Mouse (Mus musculus): Measurements from ENCODE around the gene Atxn10. TPM values are rescaled to one million over a fixed set of nuclear protein-coding genes. Genes with fewer than 3 reads are reported as not detected.
"Not testable (repeated sequence)": the region's sequence is repeated elsewhere in the genome, so short reads cannot be mapped to it uniquely, and the experiment has no call there.

Gene Atxn10
- polyA plus RNA-seq, 1 experiment from 2014 or later: 343 TPM

DNA sequence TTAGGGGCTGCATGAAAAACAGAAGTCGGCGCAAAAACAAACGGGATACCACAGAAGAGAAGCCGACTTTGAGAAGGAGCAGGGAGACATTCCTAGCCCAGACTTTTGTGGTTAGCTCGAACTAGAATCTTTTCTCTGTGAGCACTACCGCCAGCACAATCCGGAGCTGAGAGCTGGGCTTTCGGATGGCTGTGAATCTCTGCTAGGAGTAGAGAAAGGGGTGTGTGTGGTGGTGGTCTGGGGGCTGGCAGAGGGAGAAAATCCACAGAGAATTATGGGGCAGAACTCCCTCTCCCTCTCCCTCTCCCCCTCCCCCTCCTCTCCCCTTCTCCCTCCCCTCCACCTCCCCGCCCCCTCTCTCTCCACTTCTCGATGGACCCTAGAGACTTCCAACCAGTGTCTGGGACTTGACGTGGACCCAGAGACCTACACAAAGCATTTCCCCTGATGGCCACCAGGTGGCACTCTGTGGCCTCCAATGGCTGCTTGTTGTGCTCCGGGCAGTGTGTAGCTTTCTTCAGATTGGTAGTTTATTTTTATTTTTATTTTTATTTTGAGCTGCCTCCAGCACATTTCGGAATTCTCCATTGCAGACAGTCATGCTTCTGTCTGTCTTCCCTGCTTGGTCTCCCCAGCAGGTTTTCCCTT, 20.5 kb upstream of the Atxn10 start:
- H3K27ac ChIP-seq: 0 out of 2 replicates have a peak overlapping the region, but pooled peaks have one; percentile 7
- peak overlapping the region; percentile 18; the same call in 1 of the 2 replicates for H3K4me2 ChIP-seq
- no peak for ATAC-seq (ENCODE audit: insufficient number of reproducible peaks, insufficient read depth, low FRiP score, low TSS enrichment, low read depth)
- H3K27me3 ChIP-seq: peaks cover 10% of the 10 kb centered on the region
- H3K9ac ChIP-seq: no peak overlapping the region
- 0 out of 2 replicates have a peak, but pooled peaks cover 7% of the 10 kb centered on the region for H3K4me1 ChIP-seq
- no peaks in the 10 kb centered on the region for H3K36me3 ChIP-seq
- no peaks in the 10 kb centered on the region for H3K9me3 ChIP-seq
- H3K4me3 ChIP-seq: no peak overlapping the region
- WGBS: 29% methylated on average over 12 of the region's 13 CpGs

DNA sequence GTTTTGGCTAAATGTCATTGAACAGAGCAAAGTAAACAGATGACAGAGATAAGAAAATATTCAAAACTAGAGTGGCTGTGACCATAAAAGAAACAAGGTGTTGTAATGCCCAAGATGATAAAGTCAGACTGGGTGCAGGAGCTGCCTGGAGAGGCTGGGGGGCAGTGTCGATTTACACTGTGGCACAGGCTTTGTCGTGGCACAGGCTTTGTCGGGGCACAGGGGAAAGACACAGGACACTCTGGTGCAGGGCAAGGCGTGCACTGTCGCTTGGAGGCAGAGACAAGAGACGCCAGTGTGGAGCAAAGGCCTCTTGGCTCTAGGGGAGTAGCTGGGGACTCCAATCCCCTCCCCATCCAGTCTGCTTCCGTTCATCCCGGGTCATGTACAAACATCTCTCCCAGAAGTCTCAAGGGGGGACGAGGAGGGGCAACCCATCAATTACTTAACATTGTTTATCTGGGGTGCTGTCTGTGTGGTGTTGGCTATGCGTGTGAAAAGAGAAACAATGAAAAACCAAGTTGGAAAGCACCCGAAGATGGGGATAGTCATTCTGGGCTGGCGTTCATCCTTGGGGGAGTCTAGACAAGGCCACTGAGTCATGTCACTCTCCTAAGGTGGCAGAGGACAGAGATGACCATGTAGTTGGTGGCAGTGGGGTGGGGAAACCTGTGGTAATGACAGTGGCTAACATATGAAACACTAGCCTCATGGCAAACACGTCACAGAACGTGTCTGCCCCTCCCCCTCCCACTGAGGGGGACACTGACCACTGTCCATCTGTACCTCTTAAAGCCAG, 19.5 kb upstream of the Atxn10 start:
- H3K4me1 ChIP-seq: 0 out of 2 replicates have a peak, but pooled peaks cover 7% of the 10 kb centered on the region
- 53% methylated on average over 14 of the region's 14 CpGs for WGBS

DNA sequence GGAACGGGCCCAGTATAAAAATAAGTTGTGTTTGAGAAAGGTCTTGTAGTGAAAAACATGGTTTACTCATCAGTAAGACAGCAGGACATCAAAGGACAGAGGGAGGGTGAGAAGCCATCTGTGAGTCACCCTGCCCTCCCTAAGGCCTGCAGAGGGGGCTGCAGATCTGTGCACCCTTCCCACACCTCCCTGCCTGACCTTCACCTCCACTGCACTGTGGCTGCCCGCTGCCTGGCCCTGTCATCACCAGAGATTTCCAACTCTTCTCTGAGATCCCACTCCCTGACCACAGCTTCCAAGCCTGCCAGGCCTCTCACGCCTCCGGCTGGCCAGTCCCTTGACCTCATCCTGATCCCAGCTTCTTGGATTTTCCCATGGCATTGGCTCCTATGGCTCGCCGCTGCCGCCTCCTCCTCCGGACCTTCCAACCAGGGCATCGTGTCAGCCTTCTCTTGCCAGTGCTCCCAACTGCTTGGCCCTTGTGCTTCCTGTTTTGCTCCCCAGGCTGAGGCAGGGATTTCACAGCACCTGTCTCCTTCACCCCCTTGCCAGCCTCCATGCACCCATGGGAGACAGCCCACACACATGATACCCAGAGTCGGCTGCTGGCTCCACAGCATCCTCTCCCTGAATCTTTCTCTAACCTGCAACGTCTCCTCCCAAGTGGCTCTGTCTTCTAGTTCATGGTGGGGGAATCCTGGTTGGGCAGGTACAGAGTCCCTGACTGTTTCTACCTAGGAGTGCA, 15.9 kb upstream of the Atxn10 start:
- Histone ChIP-seq H3K4me3 (no peak overlapping the region), H3K27me3 (peaks cover 10% of the 10 kb centered on the region), H3K9ac (no peak overlapping the region), H3K27ac (no peak overlapping the region), H3K4me1 (0 out of 2 replicates have a peak, but pooled peaks cover 4% of the 10 kb centered on the region), H3K36me3 (no peaks in the 10 kb centered on the region), H3K4me2 (no peak overlapping the region), H3K9me3 (no peaks in the 10 kb centered on the region)
- 70% methylated on average over 11 of the region's 11 CpGs for WGBS
- ATAC-seq (ENCODE audit: insufficient number of reproducible peaks, insufficient read depth, low FRiP score, low TSS enrichment, low read depth): no peak

More for the DNA sequence above, 19.5 kb upstream of the Atxn10 start:
- H3K9me3 ChIP-seq: no peaks in the 10 kb centered on the region
- H3K36me3 ChIP-seq: no peaks in the 10 kb centered on the region
- no peak overlapping the region for H3K4me2 ChIP-seq
- no peak for ATAC-seq (ENCODE audit: insufficient number of reproducible peaks, insufficient read depth, low FRiP score, low TSS enrichment, low read depth)
- H3K27ac ChIP-seq: no peak overlapping the region
- no peak overlapping the region for H3K9ac ChIP-seq
- H3K27me3 ChIP-seq: peaks cover 10% of the 10 kb centered on the region
- H3K4me3 ChIP-seq: no peak overlapping the region

DNA sequence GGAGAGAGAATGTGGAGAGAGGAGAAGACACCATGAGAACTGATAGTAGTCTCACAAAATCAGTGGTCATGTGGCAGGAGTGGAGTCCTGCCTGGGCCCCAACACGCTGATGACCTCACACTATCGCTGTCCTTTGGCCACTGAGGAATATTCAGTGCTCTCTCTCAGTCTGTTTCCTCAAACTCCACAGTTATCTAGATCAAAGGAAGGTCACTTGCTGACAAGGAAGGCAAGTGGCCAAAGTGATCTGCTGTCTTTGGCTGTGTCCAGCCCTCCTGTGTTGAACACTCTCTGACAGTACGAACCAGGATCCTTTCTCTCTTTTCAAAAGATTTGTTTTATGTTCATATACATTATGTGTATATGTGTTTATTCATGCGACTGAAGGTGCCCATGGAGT, 12.8 kb upstream of the Atxn10 start:
- WGBS: 90% methylated on average over 4 of the region's 4 CpGs
- no peak for ATAC-seq (ENCODE audit: insufficient number of reproducible peaks, insufficient read depth, low FRiP score, low TSS enrichment, low read depth)
- no peaks in the 10 kb centered on the region for H3K9me3 ChIP-seq
- H3K36me3 ChIP-seq: no peaks in the 10 kb centered on the region
- H3K4me3 ChIP-seq: no peak overlapping the region
- H3K27ac ChIP-seq: no peak overlapping the region
- H3K4me1 ChIP-seq: no peaks in the 10 kb centered on the region
- H3K9ac ChIP-seq: no peak overlapping the region
- no peak overlapping the region for H3K4me2 ChIP-seq
- H3K27me3 ChIP-seq: no peaks in the 10 kb centered on the region

DNA sequence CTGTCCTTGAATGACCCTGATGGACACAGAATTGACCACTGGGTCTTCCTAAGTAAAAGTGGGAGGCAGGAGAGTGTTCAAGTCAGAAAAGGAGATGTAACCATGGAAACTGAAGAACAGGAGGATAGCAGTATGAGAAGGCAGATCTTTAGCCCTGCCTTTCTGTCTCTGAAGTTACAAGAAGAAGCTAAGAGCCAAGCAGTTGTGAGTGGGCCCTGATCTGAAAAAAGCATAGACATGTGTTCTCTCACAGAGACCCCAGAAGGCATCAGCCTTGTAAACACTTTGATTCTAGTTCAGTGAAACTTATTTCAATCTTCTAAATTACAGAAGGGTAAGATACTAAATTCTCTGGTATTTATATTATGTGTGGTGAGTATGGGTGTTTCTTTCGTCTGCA, 11.6 kb upstream of the Atxn10 start:
- no peaks in the 10 kb centered on the region for H3K27me3 ChIP-seq
- no peaks in the 10 kb centered on the region for H3K4me1 ChIP-seq
- no peaks in the 10 kb centered on the region for H3K36me3 ChIP-seq
- WGBS: 96% methylated on average over 1 of the region's 1 CpGs
- no peaks in the 10 kb centered on the region for H3K9me3 ChIP-seq
- no peak overlapping the region for H3K9ac ChIP-seq
- H3K4me2 ChIP-seq: no peak overlapping the region
- H3K4me3 ChIP-seq: no peak overlapping the region
- no peak overlapping the region for H3K27ac ChIP-seq
- no peak for ATAC-seq (ENCODE audit: insufficient number of reproducible peaks, insufficient read depth, low FRiP score, low TSS enrichment, low read depth)

DNA sequence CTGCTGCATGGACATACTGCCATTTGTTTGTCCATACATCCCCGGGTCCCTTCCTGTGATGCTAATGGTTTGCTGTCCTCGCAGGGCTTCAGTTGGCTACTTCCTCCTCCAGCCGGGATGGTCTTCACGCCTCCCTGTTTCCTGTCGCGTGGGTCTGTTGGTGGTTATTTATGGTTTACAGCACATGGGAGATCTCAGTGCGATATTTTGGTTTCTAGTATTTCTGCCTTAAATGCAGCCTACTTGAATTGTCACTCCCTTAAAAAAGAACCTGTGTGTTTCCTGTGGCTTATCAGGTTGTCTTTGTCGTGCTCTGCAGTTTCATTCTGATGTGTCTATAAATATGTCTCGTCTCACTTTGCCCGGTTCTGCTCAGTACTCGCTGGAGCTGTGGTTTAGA, 8.2 kb upstream of the Atxn10 start:
- Histone ChIP-seq H3K36me3 (no peaks in the 10 kb centered on the region), H3K27ac (no peak overlapping the region), H3K4me1 (no peaks in the 10 kb centered on the region), H3K27me3 (no peaks in the 10 kb centered on the region), H3K9me3 (no peaks in the 10 kb centered on the region), H3K9ac (no peak overlapping the region), H3K4me3 (no peak overlapping the region), H3K4me2 (no peak overlapping the region)
- no peak for ATAC-seq (ENCODE audit: insufficient number of reproducible peaks, insufficient read depth, low FRiP score, low TSS enrichment, low read depth)
- WGBS: 60% methylated on average over 11 of the region's 11 CpGs

DNA sequence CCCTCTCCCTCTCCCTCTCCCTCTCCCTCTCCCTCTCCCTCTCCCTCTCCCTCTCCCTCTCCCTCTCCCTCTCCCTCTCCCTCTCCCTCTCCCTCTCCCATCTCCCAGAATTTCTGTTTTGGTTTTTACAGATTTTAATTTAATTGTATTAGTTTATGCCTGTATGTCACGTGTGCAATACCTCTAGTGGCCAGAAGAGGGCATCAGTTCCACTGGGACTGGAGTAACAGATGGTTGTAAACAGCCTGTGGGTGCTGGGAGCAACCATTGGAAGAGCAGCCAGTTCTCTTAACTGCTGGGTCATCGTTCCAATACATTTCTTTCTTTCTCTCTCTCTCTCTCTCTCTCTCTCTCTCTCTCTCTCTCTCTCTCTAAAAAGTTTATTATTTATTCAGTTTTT, 7.6 kb upstream of the Atxn10 start:
- not testable (repeated sequence) for H3K36me3 ChIP-seq; H3K4me1 ChIP-seq; H3K27ac ChIP-seq; H3K4me3 ChIP-seq; ATAC-seq (ENCODE audit: insufficient number of reproducible peaks, insufficient read depth, low FRiP score, low TSS enrichment, low read depth); H3K27me3 ChIP-seq; H3K9ac ChIP-seq; H3K9me3 ChIP-seq; H3K4me2 ChIP-seq
- 87% methylated on average over 2 of the region's 2 CpGs for WGBS

DNA sequence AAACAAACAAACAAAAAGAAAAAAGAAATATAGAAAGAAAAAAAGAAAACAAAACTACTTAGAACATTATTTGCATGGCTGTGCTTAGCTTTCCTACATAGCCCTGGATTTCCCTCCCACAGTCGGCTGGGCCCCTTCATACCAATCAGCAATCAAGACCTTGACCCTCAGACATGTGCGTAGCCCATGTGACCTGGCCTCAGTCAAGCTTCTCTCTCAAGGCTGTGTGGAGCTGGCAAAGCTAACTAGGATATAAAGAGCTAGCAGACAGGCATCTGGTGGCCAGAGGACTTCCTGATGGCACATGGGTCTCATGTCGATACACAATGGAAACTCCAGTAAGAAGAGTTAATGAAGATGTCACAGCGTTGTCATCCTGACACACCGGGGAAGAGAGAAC, 6.9 kb upstream of the Atxn10 start:
- no peak for ATAC-seq (ENCODE audit: insufficient number of reproducible peaks, insufficient read depth, low FRiP score, low TSS enrichment, low read depth)
- no peak overlapping the region for H3K4me2 ChIP-seq
- no peak overlapping the region for H3K27ac ChIP-seq
- no peak overlapping the region for H3K9ac ChIP-seq
- H3K36me3 ChIP-seq: no peaks in the 10 kb centered on the region
- WGBS: 91% methylated on average over 5 of the region's 5 CpGs
- no peaks in the 10 kb centered on the region for H3K9me3 ChIP-seq
- H3K4me3 ChIP-seq: no peak overlapping the region
- no peaks in the 10 kb centered on the region for H3K27me3 ChIP-seq
- no peaks in the 10 kb centered on the region for H3K4me1 ChIP-seq

DNA sequence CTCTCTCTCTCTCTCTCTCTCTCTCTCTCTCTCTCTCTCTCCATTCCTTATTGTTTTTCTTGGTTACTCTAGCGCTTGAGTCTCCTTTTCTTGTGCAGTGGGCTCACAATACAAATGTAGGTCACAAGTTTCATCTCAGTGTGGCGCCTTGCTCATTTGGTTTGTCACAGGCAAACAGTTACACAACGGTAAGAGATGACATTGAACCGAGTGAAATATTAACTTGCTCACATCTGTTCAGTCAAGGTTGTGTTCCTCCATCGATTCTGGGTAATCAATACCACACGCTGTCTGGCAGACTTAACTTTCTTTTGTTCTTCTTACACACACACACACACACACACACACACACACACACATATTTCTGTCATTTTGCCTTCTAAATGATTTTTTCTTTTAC, 6.0 kb upstream of the Atxn10 start:
- 59% methylated on average over 6 of the region's 6 CpGs for WGBS
- Histone ChIP-seq H3K27ac (no peak overlapping the region), H3K4me2 (no peak overlapping the region), H3K27me3 (no peaks in the 10 kb centered on the region), H3K9me3 (no peaks in the 10 kb centered on the region), H3K9ac (no peak overlapping the region), H3K36me3 (no peaks in the 10 kb centered on the region), H3K4me3 (no peak overlapping the region), H3K4me1 (no peaks in the 10 kb centered on the region)
- no peak for ATAC-seq (ENCODE audit: insufficient number of reproducible peaks, insufficient read depth, low FRiP score, low TSS enrichment, low read depth)

DNA sequence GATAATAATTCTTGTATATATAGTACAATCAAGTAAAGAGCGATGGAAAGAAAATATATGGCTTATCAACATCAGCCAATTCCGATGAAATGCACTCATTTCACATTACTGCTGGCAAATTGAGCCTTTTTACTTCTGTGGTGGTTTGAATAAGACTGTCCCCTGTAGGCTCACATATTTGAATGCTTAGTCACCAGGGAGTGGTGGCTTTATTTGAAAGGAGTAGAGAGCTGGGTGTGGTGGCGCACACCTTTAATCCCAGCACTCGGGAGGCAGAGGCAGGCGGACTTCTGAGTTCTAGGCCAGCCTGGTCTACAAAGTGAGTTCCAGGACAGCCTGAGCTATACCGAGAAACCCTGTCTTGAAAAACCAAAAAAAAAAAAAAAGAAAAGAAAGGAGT, 2.5 kb upstream of the Atxn10 start:
- ATAC-seq (ENCODE audit: insufficient number of reproducible peaks, insufficient read depth, low FRiP score, low TSS enrichment, low read depth); H3K9ac ChIP-seq; H3K27me3 ChIP-seq; H3K4me2 ChIP-seq; H3K9me3 ChIP-seq; H3K27ac ChIP-seq; H3K4me3 ChIP-seq; H3K36me3 ChIP-seq: not testable (repeated sequence)
- WGBS: 91% methylated on average over 6 of the region's 6 CpGs
- H3K4me1 ChIP-seq: peaks cover 23% of the 10 kb centered on the region

DNA sequence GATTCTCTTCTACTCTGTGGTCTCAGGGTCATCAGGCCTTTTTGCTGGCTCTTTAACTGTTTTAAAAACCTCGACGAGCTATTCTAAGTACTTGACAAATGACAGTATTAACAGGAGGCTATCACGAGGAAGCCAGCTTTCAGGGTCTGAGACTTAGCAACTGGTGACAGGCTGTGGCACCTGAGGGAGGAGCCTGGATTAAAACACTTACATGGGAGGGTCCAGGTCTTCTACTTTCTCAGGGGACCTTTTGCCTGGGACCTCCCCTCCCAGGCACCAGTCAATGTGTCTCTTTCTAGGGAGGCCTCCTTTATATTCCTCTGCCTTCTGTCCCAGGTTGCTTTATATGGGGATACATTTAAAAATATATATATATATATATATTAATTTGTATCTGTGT, 1.8 kb upstream of the Atxn10 start:
- Histone ChIP-seq H3K9me3 (no peaks in the 10 kb centered on the region), H3K27me3 (no peaks in the 10 kb centered on the region), H3K9ac (no peak overlapping the region), H3K4me3 (no peak overlapping the region), H3K4me1 (peaks cover 23% of the 10 kb centered on the region), H3K4me2 (no peak overlapping the region), H3K27ac (no peak overlapping the region), H3K36me3 (no peaks in the 10 kb centered on the region)
- ATAC-seq (ENCODE audit: insufficient number of reproducible peaks, insufficient read depth, low FRiP score, low TSS enrichment, low read depth): no peak
- WGBS: 73% methylated on average over 3 of the region's 3 CpGs

All from embryonic facial prominence, embryonic 13.5 days (tissue).